Mouse (Mus musculus) brain, embryonic 14.5 days (tissue): ENCODE measurements around the gene Zbtb20. TPM values are rescaled to one million over a fixed set of nuclear protein-coding genes. Genes with fewer than 3 reads are reported as not detected.
A peak's percentile ranks its signal among the peaks of the same experiment; 100 is the strongest.

ENCODE experiments used
- DNase-seq: peaks from one replicate; pipeline ENCODE4 v3.0.0-alpha.2; 2011; ENCODE audit warnings: low read depth
- CTCF ChIP-seq: fragments of 200-500 bp; IDR thresholded peaks from 2 replicates; pipeline ENCODE4 v1.5.1; 2012; ENCODE audit warnings: inconsistent platforms, mild to moderate bottlenecking, moderate library complexity, borderline replicate concordance; ENCODE audit not compliant: insufficient read depth, insufficient read length; ENCODE audit errors: extremely low read depth
- POLR2A ChIP-seq: fragments of 200-500 bp; IDR thresholded peaks from 2 replicates; pipeline ENCODE4 v1.6.1; 2012; ENCODE audit warnings: mild to moderate bottlenecking, inconsistent platforms, borderline replicate concordance; ENCODE audit not compliant: poor library complexity, insufficient read depth, insufficient read length, severe bottlenecking; ENCODE audit errors: extremely low read depth
- polyA plus RNA-seq: library from polyadenylated mRNA; depleted of rRNA; stranded (reverse); fragments of >200 nt; gene quantifications from 2 replicates; pipeline ENCODE4 v1.2.3, GENCODE M21; 2012

Zbtb20 gene
- polyA plus RNA-seq, 1 experiment = 18.0 TPM

GRCm38 (mm10) chr16:43463684-43464475 is 588.2 kb downstream of the Zbtb20 start:
- TF ChIP-seq CTCF = no peak
- no peak for TF ChIP-seq POLR2A
- peak; percentile 75 for DNase-seq

DNA sequence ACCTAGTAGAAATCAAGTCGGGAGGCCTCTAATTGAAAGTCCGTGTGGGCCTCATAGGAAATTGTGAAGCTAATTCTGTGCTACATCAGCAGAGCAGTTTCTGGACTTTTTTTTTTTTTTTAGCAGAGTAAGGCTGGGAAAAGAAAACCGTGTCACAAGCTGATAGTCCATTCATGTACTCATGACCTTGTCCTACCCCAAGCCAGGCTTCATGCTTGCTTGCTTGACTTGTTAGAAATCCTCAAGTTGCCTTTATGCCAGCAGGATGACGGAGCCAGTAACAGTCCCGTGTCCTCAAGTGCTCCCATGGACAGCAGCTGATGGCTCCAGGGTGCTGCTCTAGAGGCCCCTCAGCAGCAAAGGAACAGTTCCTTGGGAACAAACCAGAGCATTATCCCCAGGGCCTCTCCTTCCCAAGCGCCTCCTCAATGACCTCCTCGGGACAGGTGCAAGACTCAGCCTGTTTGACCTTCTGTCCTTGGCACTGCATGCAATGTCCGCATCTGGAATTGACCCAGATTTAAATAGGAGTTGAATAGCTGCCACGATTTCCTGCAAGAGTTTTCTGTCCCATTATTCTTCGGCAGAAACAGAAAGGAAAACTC is 588.9 kb downstream of the Zbtb20 start:
- TF ChIP-seq POLR2A = no peak
- no peak for TF ChIP-seq CTCF
- DNase-seq = peak; percentile 49

DNA sequence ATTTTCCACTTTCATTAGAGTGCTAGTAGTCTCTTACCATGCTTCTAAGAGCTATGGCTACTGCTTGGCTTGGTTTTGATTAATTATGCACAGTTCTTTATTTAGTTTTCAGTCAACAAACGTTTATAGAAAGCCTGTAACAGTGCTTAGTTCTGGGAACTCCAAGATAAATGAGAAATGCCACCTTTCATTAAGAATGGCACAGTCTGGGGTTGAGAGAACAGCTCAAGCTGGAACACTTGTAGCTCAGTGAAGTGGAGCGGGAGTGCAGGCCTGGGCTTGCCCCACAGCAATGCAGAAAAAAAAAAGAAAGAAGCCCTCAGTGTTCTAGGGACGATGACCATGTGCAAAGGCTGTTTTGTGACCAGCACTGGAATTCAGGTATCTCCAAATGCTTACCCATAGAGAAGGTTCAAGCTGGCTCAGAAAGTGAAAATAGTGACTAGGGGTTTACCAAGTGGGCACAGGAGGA is 589.7 kb downstream of the Zbtb20 start:
- peak; percentile 62 for DNase-seq
- TF ChIP-seq CTCF (no peak), POLR2A (no peak)

GRCm38 (mm10) chr16:43465921-43466748 is 590.5 kb downstream of the Zbtb20 start:
- no peak for DNase-seq
- TF ChIP-seq POLR2A (no peak), CTCF (no peak)

DNA sequence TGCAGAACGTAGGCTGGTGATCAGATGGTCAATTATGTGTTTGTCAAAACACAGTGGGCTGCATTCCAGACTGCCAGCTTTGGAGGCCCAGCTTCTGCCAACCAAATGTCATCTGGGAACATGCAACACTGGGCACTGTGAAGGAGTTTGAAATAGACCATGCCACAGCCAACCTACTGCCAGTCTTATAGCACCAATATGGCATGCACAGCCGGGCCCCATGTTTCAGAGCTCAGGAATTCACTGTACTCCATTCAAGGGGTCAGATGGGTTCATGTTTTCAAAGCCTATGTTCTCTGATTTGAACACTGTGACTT is 591.0 kb downstream of the Zbtb20 start:
- TF ChIP-seq POLR2A (no peak), CTCF (no peak)
- peak; percentile 89 for DNase-seq

DNA sequence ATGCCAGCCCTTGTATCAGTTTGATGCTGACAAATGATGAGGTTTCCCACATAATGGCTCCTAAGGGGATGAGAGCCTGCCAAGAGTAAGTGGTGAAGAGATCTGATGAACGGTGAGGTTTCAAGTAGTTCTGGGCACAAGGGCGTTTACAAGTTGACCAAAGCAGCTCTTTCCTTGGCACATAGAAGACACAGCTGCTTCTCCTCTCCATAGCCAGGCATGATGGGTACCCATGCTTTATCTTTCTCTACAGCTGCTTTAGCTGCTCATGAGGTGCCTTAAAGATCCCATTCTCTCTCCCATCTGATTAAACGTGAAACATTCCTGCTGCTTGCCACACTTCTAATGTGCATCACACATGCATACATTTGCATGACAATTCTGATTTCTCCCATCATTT is 595.4 kb downstream of the Zbtb20 start:
- TF ChIP-seq CTCF (no peak), POLR2A (no peak)
- no peak for DNase-seq

- TF ChIP-seq CTCF (no peak), POLR2A (no peak)
- DNase-seq = no peak
These were observed 599.5 kb downstream of the Zbtb20 start for GRCm38 (mm10) chr16:43474941-43475728.

GRCm38 (mm10) chr16:43476921-43477320 is 601.2 kb downstream of the Zbtb20 start:
- TF ChIP-seq CTCF (no peak), POLR2A (no peak)
- no peak for DNase-seq

DNA sequence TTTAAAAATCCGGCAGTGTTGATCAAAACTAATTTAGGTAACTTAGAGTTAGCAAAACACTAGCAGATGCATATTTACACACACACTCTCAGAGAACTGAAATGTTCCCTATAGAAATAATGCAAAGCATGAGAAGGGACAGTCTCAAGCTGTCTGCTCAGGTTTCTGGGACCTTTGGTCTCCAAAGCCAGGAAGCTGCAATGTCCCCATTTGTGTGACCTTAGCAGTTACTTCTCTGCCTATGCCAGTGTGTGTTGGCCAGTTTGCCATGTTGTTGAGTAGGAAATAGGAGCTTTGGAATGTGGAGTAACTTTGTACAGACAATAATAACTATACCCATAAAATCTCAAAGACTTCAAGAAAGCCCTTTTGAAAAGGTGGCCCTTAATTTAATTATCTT is 602.7 kb downstream of the Zbtb20 start:
- TF ChIP-seq POLR2A = no peak
- no peak for TF ChIP-seq CTCF
- DNase-seq = no peak

DNA sequence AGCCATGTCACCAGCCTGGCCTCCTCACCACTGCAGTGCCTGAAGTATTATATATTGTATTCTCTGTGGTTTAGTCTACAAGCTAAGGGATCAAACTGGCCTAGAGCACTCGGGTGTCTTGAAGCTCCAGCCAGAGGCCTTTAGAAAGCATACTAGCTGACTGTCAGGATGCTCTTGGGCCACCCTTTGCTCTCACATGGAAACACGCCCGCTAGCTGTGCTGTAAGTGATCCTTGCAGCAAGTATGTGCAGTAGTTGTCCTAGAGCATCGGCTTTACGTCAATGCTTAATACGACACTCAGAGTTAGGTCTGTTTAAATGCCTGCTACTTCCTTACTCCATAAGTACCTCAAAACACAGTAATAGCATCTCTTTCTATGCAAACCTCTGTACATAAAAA is 604.9 kb downstream of the Zbtb20 start:
- TF ChIP-seq CTCF = no peak
- TF ChIP-seq POLR2A = no peak
- no peak for DNase-seq

GRCm38 (mm10) chr16:43482125-43482524 is 606.4 kb downstream of the Zbtb20 start:
- no peak for DNase-seq
- TF ChIP-seq POLR2A (no peak), CTCF (no peak)

- no peak for DNase-seq
- TF ChIP-seq POLR2A (no peak), CTCF (no peak)
These were observed 607.1 kb downstream of the Zbtb20 start for GRCm38 (mm10) chr16:43482738-43483137.
